Mouse (Mus musculus): ENCODE measurements at regions not wholly inside any gene's neighbourhood (a gene's known extent, or its start where the extent isn't known, plus 50 kb on each side); places are given as distances from the start of the nearest gene placed in this dataset.
A peak's percentile ranks its signal among the peaks of the same experiment; 100 is the strongest.
"Not testable (repeated sequence)": the region's sequence is repeated elsewhere in the genome, so short reads cannot be mapped to it uniquely, and the experiment has no call there.

DNA sequence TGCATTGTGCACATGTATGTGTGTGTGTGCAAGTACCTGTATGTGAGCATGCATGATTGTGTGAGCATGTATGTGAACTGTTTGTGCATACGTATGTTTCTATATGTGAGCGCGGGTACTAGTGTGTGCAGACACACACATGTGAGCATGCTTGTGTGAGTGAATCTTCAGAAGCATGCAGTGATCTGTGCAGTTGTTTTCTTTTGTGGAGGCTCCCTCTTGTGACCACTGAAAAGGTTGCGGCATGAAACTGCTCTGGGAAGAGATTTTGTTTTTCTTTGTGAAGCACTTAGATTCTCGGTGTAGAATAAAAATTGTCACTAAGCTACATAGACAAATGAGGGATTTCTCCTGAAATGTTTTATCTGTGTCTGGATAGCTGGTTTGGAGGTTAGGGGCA lies 189.2 kb upstream of the Rapgef5 start:
- DNase-seq (ENCODE audit: low spot score in 2 of 2), result not testable (repeated sequence)

- DNase-seq (ENCODE audit: low spot score in 2 of 2), result no peak
These were observed 185.9 kb upstream of the Rapgef5 start for GRCm38 (mm10) chr12:117330418-117330817.

- no peak for DNase-seq (ENCODE audit: low spot score in 2 of 2)
These were observed 179.4 kb upstream of the Rapgef5 start for GRCm38 (mm10) chr12:117336856-117337255.

DNA sequence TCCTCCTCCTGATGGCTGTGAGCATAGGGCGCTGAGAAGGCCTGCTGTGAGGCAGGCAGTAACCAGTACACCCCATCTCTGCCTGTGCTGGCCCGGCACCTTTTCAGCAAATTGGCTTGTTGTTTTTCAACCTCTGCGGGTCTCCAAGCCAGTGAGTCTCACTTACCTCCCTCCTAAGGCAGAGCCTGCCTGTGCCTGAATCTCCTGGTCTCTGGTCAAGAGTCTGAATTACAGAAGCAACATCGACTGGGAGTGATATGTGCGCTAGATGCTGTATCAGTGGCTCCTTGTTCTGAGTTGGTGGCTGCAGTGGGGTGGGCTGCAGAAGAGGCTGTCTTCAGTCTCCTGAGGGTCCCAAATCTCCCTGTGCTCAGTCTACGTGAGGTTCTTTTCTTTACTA lies 174.0 kb upstream of the Rapgef5 start:
- DNase-seq (ENCODE audit: low spot score in 2 of 2), result no peak

DNA sequence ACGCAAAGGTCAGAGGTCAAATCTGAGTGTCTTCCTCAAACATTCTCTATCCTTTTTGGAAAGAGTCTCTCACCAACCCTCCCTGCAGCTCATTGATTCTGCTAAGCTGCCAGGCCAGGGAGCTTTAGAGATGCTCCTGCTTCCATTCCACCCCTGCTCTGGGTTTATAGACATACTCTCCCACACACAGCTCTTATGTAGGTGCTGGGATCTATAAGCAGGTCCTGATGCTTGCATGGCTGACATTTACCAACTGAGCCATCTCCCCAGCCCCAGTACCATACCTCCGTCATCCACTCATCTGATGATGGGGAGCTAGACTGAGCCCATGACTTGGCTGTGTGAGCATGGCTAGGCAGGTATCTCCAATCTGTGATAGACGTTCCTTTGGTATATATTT lies 173.2 kb upstream of the Rapgef5 start:
- no peak for DNase-seq (ENCODE audit: low spot score in 2 of 2)

- DNase-seq (ENCODE audit: low spot score in 2 of 2), result not testable (repeated sequence)
These were observed 172.7 kb upstream of the Rapgef5 start for GRCm38 (mm10) chr12:117343605-117344004.

GRCm38 (mm10) chr12:117344266-117345087 lies 171.8 kb upstream of the Rapgef5 start:
- DNase-seq (ENCODE audit: low spot score in 2 of 2), result peak; percentile 38 to 39

- peak; percentile 72 to 83 for DNase-seq (ENCODE audit: low spot score in 2 of 2)
These were observed 170.9 kb upstream of the Rapgef5 start for GRCm38 (mm10) chr12:117345088-117345977.

DNA sequence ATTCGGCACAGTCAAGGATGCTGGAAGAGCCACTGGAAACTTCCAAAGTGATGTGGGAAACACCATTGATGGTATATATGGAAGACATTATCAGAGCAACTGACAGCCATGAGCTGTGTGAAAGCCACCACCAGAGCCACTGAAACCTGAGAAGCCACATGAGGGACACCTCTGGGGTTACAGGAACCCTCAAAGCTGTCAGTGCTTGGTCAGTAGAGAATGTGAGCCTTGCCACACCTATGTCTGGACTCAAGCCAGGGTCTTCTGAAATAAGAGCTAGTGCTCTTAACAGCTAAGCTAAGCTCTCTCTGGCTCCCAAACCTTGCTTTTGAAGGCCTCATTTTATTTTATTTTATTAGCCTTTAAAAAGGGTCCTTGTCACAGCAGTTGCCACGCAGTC lies 170.2 kb upstream of the Rapgef5 start:
- DNase-seq (ENCODE audit: low spot score in 2 of 2), result no peak

DNA sequence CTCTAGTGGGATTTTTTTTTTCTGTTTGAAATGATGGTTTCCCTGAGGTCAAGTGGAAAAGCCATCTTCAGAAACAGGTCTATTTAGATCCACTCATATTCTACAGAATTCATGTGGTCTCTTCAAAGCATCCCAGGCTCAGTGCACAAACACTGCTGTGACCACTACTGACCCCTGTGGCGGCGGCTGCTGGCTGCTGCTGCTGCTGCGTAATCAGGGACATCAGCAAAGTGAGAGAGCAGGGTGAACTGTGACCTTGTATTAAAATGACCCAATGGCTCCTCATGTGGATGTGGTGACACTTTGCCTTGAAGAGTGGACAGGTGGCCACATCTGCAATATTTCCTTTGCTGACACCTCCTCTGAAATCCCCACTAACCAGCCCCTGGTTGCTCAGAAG lies 169.1 kb upstream of the Rapgef5 start:
- no peak for DNase-seq (ENCODE audit: low spot score in 2 of 2)

DNA sequence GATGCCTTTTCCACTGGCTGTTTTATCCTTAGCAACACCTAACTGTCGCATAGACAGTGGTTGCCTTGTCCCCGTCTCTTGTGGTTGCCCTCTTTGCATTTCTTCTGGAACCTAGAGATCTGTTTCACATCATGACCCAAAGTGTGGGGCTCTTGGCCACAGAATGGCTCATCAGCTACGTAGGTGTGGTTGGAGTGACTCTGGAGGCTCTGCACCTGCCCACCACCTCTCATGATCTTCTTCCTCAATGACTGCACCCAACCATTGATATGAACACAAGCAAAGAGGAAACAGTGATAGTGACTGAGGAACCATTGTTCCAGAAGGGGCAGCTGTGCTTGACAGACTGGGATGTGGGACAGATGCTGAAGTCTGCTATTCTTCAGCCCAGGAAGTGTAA lies 167.8 kb upstream of the Rapgef5 start:
- no peak for DNase-seq (ENCODE audit: low spot score in 2 of 2)

DNA sequence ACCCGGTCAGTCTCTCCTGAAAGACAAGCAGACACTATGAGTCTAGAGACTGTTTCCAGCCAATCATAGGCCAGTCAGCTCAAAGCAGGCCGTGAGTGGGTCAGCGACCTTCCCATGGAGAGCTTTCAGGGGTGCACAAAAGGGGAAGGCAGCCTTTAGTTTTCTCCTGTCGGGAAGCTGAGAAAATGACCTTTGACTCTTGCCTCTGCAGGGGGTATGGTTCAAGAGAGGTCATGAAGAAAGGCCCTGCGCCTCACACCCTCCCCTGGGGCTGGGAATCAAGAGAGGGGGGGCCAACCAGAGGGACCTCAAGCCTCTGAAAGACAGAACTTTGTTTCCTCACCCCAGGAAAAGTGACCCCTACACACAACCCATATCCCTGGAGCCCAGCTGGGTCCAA lies 164.4 kb upstream of the Rapgef5 start:
- DNase-seq (ENCODE audit: low spot score in 2 of 2), result no peak

GRCm38 (mm10) chr12:117352511-117352910 lies 163.8 kb upstream of the Rapgef5 start:
- no peak for DNase-seq (ENCODE audit: low spot score in 2 of 2)

DNA sequence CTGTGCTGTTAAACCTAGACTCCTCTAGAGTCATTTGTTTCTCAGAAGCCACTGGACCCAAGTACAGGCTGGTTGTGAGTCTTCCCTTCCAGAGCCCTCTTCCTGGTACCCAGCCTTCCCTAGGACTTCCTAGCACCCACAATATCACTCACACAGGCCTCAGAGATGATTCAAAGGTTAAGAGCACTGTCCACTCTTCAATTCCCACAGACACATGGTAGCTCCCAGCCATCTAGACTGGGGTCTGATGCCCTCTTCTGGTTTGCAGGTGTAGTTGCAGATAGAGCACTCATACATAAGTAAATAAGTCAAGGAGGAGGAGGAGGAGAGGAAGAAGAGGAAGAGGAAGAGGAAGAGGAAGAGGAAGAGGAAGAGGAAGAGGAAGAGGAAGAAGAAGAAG lies 163.3 kb upstream of the Rapgef5 start:
- no peak for DNase-seq (ENCODE audit: low spot score in 2 of 2)

GRCm38 (mm10) chr12:117357811-117358210 lies 158.5 kb upstream of the Rapgef5 start:
- DNase-seq (ENCODE audit: low spot score in 2 of 2), result no peak

GRCm38 (mm10) chr12:117358891-117359290 lies 157.4 kb upstream of the Rapgef5 start:
- DNase-seq (ENCODE audit: low spot score in 2 of 2), result no peak

DNA sequence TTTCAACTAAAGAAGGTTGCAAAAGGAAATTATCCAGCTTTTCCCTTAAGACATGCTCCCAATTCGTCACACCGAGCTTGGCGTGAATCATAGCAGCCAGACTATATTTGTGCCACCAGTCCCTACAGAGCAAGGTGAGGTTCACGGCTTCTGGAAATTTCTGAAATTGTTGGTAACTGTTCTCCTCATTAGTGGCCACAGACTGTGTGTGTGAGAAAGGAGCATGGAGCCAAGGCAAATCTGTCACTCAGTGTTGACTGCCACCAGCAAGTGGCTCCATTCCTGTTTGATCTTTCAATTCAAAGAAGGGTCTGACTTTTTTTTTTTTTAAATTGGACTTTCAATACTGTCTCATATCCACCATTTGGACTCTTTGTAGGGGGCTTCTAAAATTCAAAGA lies 156.1 kb upstream of the Rapgef5 start:
- no peak for DNase-seq (ENCODE audit: low spot score in 2 of 2)

DNA sequence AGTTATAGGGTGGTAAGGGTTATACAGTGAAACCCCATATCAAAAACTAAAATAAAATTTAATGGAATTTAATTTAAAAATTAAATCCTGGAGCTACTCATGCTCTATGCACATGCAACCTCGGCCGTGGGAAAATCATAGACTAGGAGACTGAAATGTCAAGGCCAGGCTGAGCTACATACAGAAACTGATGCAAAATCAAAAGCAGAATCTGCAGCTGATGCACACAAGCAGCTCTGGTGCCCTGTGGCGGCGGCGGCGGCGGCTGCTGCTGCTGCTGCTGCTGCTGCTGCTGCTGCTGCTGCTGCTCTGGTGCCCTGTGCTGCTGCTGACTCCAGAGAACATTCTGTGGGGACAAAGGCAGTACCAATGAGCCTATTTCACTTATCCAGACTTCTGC lies 154.5 kb upstream of the Rapgef5 start:
- no peak for DNase-seq (ENCODE audit: low spot score in 2 of 2)

DNA sequence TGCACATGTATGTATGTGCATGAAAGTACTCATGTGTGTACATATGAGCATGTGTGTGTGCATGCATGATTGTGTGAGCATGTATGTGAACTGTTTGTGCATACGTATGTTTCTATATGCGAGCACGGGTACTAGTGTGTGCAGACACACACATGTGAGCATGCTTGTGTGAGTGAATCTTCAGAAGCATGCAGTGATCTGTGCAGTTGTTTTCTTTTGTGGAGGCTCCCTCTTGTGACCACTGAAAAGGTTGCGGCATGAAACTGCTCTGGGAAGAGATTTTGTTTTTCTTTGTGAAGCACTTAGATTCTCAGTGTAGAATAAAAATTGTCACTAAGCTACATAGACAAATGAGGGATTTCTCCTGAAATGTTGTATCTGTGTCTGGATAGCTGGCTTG lies 152.8 kb upstream of the Rapgef5 start:
- DNase-seq (ENCODE audit: low spot score in 2 of 2), result not testable (repeated sequence)

DNA sequence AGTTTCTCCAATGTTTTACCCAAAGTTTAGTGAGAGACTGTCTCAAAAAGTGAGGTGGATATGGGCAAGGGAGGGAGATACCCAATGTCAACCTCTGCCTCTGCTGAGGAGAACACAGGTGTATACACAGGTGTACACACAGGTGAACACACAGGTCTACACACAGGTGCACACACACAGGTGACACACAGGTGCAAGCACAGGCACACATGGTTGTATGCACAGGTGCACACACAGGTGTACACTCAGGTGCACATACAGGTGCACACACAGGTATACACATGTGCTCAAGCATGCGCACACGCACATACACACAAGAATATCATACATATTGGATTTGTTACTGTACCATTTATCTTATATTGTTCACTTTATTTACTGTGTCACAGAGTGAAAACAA lies 151.1 kb upstream of the Rapgef5 start:
- no peak for DNase-seq (ENCODE audit: low spot score in 2 of 2)

GRCm38 (mm10) chr12:117365876-117366275 lies 150.4 kb upstream of the Rapgef5 start:
- DNase-seq (ENCODE audit: low spot score in 2 of 2), result no peak

DNA sequence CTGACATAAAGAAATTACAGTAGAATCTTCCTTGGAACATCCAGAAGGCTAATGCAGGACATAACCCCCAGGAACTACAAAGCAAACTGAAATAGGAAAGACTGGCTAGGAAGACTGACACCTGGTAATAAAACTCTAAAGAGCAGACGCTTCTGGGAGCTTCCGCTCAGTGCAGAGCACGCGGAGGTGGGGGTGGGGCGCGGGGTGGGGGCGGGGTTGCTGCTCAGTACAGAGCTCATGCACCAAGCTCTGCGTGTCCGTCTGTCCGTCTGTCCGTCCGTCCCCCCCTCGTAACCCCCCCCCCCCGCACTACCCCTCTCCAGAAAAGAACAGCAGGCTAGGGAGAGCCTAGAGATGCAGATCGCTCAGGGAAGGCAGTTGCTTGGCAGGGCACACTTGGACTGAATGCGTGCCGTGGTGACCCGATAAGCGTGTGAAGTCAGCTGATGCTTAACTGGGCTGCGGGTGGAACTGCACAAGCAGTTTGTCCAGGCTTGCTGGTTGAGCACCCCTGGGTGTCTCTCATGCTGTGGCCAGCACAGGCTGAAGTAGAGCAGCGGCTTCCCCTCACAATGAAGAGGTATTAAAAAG lies 137.9 kb upstream of the Rapgef5 start:
- DNase-seq (ENCODE audit: low spot score in 2 of 2), result no peak
